Mouse (Mus musculus) T-helper 17 cell (primary cell): ENCODE data around the gene Wnt10b.
"Not testable (repeated sequence)": the region's sequence is repeated elsewhere in the genome, so short reads cannot be mapped to it uniquely, and the experiment has no call there.

Experiments
- in situ Hi-C, 2 experiments: fragments of 300-600 bp; cut with MboI, MseI; formaldehyde crosslinking; loops; 1 replicate in 1 of 2; 2 replicates in 1 of 2; pipeline ENCODE4 v1.15.1; 2025; ENCODE audit warnings: high pct_unique_total_duplicates in 2 of 2

Wnt10b gene

DNA sequence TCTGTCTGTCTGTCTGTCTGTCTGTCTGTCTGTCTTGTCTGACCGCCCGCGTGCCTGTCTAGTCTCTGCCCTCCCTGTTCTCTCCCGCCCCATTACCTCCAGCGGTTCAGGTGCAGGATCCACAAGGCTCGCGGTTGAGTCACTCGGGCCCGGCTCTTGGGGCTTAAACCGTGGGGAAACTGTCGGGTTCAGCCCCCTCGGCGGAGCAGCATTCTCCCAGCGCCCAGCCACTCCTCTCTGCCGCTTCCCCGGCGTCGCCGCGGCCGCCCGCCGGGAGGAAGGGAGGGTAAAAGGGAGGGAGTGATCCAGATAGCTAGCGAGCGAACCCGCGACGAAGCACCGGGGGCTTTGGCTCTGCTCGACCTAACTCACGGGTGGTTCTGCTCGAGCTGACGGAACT lies at the start of gene Wnt10b:
Gene Wnt10b, minus strand, starts transcription at position 389 of the 400 bp plus-strand sequence.
- in situ Hi-C loops: loop anchor here in 1 of 2 experiments (5.0 kb wide), 1 partner anchor 65 kb away; no protein-coding TSS in a partner anchor

- in situ Hi-C loops: loop anchor here in 1 of 2 experiments (10.0 kb wide), 1 partner anchor 763 kb away; no protein-coding TSS in a partner anchor
Measured at GRCm38 (mm10) chr15:98827611-98828011, 49.7 kb upstream of the Wnt10b start.

GRCm38 (mm10) chr15:98823434-98823833 lies 45.5 kb upstream of the Wnt10b start:
- in situ Hi-C loops: loop anchor here in 1 of 2 experiments (10.0 kb wide), 1 partner anchor 759 kb away; no protein-coding TSS in a partner anchor

- in situ Hi-C loops: loop anchor here in 1 of 2 experiments (10.0 kb wide), 1 partner anchor 757 kb away; no protein-coding TSS in a partner anchor
Measured at GRCm38 (mm10) chr15:98822147-98822546, 44.2 kb upstream of the Wnt10b start.

DNA sequence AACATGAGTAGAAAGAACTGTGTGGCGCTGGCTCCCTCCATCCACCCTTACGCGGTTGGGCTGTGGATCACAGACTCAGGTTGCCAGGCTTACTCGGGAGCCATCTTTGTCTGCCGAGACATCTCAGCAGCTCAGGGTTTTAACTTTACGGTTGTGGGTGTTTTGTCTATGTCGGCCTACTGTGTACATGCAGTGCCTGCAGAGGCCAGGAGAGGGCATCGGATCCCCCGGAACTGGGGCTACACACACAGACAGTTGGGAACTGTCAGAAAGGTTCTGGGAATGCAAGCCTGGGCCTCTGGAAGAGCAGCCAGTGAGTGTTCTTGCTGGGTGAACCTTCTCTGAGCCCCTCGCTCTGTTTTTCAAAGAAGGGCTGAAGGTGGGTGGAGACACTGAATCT lies 43.5 kb upstream of the Wnt10b start:
- in situ Hi-C loops: loop anchor here in 1 of 2 experiments (10.0 kb wide), 1 partner anchor 757 kb away; no protein-coding TSS in a partner anchor

DNA sequence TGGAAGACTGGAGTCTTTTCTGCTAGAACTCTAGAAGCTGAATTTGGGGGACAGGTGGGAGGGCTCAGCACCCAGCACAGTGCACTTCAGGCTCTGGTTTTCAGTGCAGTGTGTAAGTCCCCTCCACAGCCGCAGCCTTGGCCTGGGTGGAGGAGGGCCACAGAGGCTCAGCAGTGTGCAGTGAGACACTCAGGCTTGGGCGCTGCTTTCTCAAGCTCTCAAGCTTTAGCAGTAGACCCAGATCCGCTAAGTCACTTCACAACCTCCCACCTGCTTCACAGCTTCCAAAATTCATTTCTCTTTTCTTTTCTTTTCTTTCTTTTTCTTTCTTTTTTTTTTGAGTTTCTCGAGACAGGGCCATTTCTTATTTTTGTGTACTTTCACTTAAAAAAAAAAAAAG lies 43.0 kb upstream of the Wnt10b start:
- in situ Hi-C loops: loop anchor here in 1 of 2 experiments (10.0 kb wide), 1 partner anchor 756 kb away; no protein-coding TSS in a partner anchor

DNA sequence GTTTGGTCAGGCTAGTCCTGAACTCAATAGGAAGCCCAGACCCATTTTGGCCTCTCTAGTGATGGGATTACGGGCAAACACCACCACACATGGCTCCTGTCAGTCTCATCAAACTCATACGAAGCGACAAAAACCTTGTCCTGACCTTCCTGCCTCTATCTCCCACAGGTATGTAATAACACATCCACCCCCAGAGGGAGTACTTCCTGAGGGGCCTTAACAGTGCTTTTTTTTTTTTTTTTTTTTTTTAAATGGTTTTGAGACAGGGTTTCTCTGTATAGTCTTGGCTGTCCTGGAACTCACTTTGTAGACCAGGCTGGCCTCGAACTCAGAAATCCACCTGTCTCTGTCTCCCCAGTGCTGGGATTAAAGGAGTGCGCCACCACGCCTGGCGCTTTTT lies 40.2 kb upstream of the Wnt10b start:
- in situ Hi-C loops: no loop called here

GRCm38 (mm10) chr15:98812741-98813424 lies 34.9 kb upstream of the Wnt10b start:
- in situ Hi-C loops: no loop called here

DNA sequence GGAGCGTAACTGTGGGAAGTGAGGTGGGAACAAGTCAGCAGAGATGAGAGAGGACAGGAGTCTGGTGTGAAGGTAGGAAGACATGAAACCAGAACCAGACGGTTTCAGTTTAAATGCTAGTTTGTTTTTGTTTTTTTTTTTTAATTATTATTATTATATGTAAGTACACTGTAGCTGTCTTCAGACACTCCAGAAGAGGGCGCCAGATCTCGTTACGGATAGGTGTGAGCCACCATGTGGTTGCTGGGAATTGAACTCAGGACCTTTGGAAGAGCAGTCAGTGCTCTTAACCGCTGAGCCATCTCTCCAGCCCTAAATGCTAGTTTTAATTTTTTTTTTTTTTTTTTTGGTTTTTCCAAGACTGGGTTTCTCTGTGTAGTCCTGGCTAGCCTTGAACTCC lies 32.3 kb upstream of the Wnt10b start:
- in situ Hi-C loops: not testable (repeated sequence)

GRCm38 (mm10) chr15:98809390-98809789 lies 31.4 kb upstream of the Wnt10b start, which contains the start of gene Ddn:
Gene Ddn (minus strand): TSS chr15:98809490.
- in situ Hi-C loops: no loop called here

GRCm38 (mm10) chr15:98808651-98809134 lies 30.7 kb upstream of the Wnt10b start:
- in situ Hi-C loops: no loop called here

DNA sequence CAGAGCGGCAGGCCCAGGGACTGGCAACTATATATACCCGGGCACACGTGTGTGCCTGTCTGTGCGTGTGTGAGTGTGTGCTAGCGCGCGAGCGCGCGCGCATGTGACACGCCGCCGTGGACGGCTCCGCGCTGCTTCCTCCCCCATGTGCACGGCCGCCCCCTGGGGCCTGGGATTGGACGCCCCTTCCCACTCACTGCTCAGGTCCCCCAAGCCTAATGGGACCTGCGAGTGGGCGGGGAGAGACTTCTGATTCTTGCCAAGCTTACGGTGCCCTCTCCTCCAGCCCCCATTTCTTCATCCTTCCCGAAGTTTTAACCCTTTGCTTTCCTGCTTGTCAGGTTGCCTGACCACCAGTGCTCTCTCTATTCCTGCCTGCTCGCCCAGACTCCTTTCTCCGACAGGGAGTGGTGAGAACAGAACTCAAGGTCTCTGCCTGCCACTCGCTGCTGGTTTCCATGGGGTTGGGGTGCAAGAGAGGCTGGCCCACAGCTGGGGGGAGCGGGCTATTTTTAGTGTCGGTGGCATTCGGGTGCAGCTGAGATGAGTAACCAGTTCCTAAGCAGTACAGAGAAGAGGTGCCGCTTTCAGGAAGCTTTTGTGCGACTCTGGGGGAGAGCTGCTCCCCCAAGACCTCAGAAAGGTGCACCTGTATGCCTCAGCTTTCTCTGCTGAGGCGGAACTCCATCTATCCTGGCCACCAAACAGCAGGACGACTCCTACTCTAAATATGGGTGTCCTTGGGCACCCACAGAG lies 30.1 kb upstream of the Wnt10b start:
- in situ Hi-C loops: no loop called here

DNA sequence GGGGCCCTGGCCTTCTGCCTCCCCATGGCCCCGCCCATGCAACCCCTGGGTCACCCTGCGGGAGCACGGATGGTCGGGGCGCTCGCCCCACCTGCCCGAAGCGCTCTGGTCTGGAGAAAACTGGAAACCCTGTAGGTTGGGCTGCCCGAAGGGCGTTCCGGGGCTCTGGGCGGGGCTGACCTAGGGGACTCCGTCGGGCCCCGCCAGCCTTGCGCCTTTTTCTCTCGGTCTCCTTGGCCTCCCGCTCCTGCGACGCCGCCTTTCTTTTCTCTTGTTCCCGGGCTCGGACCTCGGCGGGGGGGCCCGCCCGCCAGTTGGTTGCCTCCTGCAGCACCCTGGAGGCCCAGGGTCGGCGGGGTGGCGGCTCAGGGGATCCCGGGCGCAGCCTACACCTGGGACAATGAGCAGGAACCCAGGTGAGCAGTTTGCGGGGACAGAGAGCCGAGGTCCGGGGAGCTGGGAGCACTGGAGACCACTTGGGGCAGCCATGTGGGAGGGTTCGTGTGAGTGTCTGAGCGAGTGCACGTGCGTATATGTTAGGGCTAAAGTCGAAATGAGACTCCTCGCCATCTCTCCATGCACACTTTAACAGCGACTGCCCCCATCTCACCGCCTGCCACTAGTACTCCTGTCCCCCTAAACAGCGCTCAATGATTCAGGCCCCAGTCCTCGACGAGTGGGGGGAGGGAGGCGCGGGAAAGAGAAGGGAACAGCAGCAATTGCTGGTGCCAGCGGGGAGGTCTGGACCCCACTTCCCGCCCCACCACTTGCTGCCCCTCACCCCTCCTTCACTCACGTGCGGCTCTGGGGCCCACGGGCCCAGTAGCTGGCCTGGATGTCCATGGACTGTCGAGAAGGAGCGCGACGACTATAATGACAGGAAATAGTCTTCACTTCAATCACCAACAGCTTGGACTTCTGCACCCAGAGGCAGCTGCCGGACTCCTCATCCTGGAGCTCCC lies 29.1 kb upstream of the Wnt10b start:
- in situ Hi-C loops: no loop called here

- in situ Hi-C loops: no loop called here
Measured at GRCm38 (mm10) chr15:98806071-98806808, 28.3 kb upstream of the Wnt10b start.

DNA sequence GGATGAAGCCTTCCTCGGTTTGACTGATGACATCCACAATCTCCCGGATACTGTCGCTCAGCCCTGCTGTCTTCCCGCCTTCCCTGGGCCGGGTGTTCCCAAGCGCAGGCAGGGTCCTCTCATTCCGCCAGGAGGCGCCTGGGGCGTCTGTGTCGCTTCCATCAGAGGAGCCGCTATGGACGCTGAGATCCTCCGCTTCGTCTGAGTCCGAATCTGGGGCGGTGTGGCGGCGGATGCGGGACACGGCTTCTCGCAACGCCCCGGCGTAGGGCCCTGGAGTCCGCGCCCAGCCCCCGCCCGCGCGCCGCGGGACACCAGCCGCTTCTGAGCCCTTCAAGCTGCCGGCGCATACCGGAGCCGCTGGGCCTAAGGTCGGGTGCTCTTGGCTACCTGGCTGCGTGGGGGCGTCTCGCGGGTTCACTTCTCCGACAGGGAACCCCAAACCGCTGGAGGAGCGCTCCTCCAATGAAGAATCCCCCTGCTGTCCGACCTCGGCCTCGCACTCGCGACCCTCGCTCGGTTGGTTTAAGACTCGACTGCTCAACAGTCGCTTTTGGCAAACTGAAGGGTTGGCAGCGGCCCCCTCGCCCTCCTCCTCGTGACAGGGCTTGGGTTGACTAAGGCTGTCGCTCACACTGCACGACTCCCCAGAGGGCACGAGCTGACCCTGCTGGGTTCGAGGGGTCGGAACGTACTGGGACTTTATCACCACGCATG lies 27.5 kb upstream of the Wnt10b start:
- in situ Hi-C loops: no loop called here

DNA sequence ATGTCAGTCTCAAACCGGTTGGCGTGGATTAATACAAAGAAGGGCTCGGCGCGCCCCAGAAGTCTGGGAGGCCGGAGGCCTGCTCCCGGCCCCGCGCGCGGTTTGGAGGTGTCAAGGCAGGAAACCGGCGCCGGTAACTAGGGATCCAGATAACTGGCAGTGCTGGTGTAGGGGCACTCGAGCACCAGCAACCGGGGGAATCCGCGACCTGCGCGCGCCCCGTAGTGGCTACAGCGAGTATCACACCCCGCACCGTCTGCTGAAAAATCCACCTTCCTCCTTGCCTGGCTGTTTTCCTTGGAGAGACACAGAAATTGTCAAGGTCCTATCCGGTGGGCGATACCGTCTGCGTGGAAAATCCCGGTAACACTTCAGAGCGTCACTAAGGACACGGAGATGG lies 26.1 kb upstream of the Wnt10b start:
- in situ Hi-C loops: loop anchor here in 1 of 2 experiments (5.0 kb wide), 1 partner anchor 132 kb away; no protein-coding TSS in a partner anchor

DNA sequence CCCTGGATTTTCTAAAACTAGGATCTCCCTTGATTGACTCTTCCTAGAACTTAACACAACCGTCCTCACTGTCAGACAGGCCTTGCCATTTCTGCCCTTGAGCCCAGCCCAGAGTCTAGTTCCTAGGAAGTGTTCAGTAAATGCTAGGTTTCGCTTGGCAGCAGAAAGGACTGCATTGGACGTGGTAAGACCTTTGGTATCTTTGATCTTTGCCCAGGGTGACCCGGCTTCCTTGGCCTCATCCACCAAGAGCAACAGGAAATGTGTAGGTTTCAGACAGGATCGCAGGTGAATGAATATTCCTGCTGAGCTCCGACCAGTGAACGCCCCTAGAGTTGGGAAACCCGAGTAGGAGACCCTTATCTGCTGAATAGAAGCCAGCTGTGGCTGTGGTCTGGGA lies 25.0 kb upstream of the Wnt10b start:
- in situ Hi-C loops: loop anchor here in 1 of 2 experiments (5.0 kb wide), 1 partner anchor 131 kb away; no protein-coding TSS in a partner anchor

GRCm38 (mm10) chr15:98799396-98799795 lies 21.4 kb upstream of the Wnt10b start:
- in situ Hi-C loops: loop anchor here in 1 of 2 experiments (10.0 kb wide), 1 partner anchor 165 kb away; the partner anchor contains the start of gene Cacnb3

DNA sequence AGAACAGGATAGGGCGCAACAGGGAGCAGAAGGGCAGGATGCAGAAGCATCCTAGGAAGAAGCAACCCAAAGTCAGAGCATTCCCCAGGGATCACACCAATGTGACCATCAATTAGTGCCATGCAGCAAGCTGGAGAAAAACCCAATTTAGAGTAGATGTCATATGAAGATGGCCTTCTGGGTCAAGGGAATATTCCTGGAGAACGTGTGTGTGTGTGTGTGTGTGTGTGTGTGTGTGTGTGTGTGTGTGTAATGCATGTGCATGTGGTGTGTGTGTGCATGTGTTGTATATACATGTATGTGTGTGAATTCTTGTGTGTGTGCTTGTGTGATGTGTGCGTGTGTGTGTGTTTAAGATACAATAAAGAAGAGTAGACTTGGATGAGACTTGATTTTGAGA lies 21.0 kb upstream of the Wnt10b start:
- in situ Hi-C loops: loop anchor here in 1 of 2 experiments (10.0 kb wide), 1 partner anchor 164 kb away; the partner anchor contains the start of gene Cacnb3
